Mouse (Mus musculus) urinary bladder, postnatal 4 days (tissue): Measurements from ENCODE around the gene Nploc4.
"Not testable (repeated sequence)": the region's sequence is repeated elsewhere in the genome, so short reads cannot be mapped to it uniquely, and the experiment has no call there.

Source experiments
- DNase-seq, 2 experiments: peaks; one replicate each; pipeline ENCODE4 v3.0.0; 2021 to 2022; ENCODE audit warnings: low spot score in 2 of 2

Gene Nploc4

GRCm38 (mm10) chr11:120442765-120443280, 5.3 kb upstream of the Nploc4 start:
- no peak for DNase-seq

GRCm38 (mm10) chr11:120442344-120442743, 4.8 kb upstream of the Nploc4 start, which contains the start of gene Tspan10:
Gene Tspan10, plus strand, starts transcription at chr11:120442644.
- DNase-seq: no peak

GRCm38 (mm10) chr11:120437857-120438385, 413 bp upstream of the Nploc4 start:
- no peak for DNase-seq

- no peak for DNase-seq
Measured at GRCm38 (mm10) chr11:120426727-120427126, 10.8 kb downstream of the Nploc4 start.

GRCm38 (mm10) chr11:120423569-120424295, 13.8 kb downstream of the Nploc4 start:
- DNase-seq: peak in 1 of 2 experiments; percentile 49

- DNase-seq: peak in 1 of 2 experiments; percentile 25
Measured at GRCm38 (mm10) chr11:120422651-120423568, 14.6 kb downstream of the Nploc4 start.

GRCm38 (mm10) chr11:120418592-120418991, 18.9 kb downstream of the Nploc4 start:
- no peak for DNase-seq

GRCm38 (mm10) chr11:120417852-120418251, 19.7 kb downstream of the Nploc4 start:
- no peak for DNase-seq

- DNase-seq: not testable (repeated sequence)
Measured at GRCm38 (mm10) chr11:120413621-120414020, 23.9 kb downstream of the Nploc4 start.

GRCm38 (mm10) chr11:120406445-120406844, 31.1 kb downstream of the Nploc4 start:
- DNase-seq: no peak

GRCm38 (mm10) chr11:120405867-120406266, 31.6 kb downstream of the Nploc4 start:
- no peak for DNase-seq

GRCm38 (mm10) chr11:120404814-120405213, 32.7 kb downstream of the Nploc4 start:
- DNase-seq: no peak

- no peak for DNase-seq
Measured at GRCm38 (mm10) chr11:120399319-120399718, 38.2 kb downstream of the Nploc4 start.

- DNase-seq: no peak
Measured at GRCm38 (mm10) chr11:120397602-120398001, 39.9 kb downstream of the Nploc4 start.

- no peak for DNase-seq
Measured at GRCm38 (mm10) chr11:120395661-120396060, 41.8 kb downstream of the Nploc4 start.

- no peak for DNase-seq
Measured at GRCm38 (mm10) chr11:120388580-120388979, 48.9 kb downstream of the Nploc4 start.

- no peak for DNase-seq
Measured at GRCm38 (mm10) chr11:120387157-120387556, 50.4 kb downstream of the Nploc4 start.

GRCm38 (mm10) chr11:120386632-120387031, 50.9 kb downstream of the Nploc4 start:
- no peak for DNase-seq

GRCm38 (mm10) chr11:120382509-120382908, 55.0 kb downstream of the Nploc4 start:
- no peak for DNase-seq

GRCm38 (mm10) chr11:120381157-120381556, 56.4 kb downstream of the Nploc4 start:
- DNase-seq: no peak

- no peak for DNase-seq
Measured at GRCm38 (mm10) chr11:120380271-120380670, 57.2 kb downstream of the Nploc4 start.
